Mouse (Mus musculus) small intestine, adult 2 months (tissue): ENCODE measurements around the gene Fam205c.

ENCODE experiments used
- CTCF ChIP-seq: fragments of 200-500 bp; IDR thresholded peaks from 2 replicates; pipeline ENCODE4 v1.5.1; 2012; ENCODE audit warnings: low read depth, mild to moderate bottlenecking, control low read depth, inconsistent platforms, low read length, moderate library complexity, mixed read lengths; ENCODE audit not compliant: insufficient replicate concordance, insufficient read length; ENCODE audit errors: extremely low read depth
- POLR2A ChIP-seq: fragments of 200-500 bp; IDR thresholded peaks from 2 replicates; pipeline ENCODE4 v1.6.1; 2012; ENCODE audit warnings: low read depth, mild to moderate bottlenecking, control low read depth, inconsistent platforms, low read length, moderate library complexity

GRCm38 (mm10) chr4:42904966-42905365, 30.9 kb upstream of the Fam205c start:
- no peak for TF ChIP-seq CTCF
- TF ChIP-seq POLR2A = no peak
